Mouse (Mus musculus) lung, postnatal 0 days (tissue): Measurements from ENCODE around the gene Cd180.

Source experiments
- CTCF ChIP-seq: IDR thresholded peaks from 2 replicates; pipeline ENCODE4 v1.5.1; 2016; ENCODE audit warnings: antibody characterized with exemption, mild to moderate bottlenecking
- EP300 ChIP-seq: IDR thresholded peaks from 2 replicates; pipeline ENCODE4 v1.6.1; 2016; ENCODE audit warnings: antibody characterized with exemption, mild to moderate bottlenecking, control low read depth

- no peak for TF ChIP-seq CTCF
- TF ChIP-seq EP300, result no peak
Observed at GRCm38 (mm10) chr13:102655071-102655570, 38.2 kb upstream of the Cd180 start.
